Mouse (Mus musculus) thymus, postnatal 10 days (tissue): ENCODE measurements around the gene Tldc1.

Experiments
- DNase-seq, 2 experiments: peaks; one replicate each; pipeline ENCODE4 v3.0.0; 2021; ENCODE audit warnings: low spot score in 2 of 2

Gene Tldc1

DNA sequence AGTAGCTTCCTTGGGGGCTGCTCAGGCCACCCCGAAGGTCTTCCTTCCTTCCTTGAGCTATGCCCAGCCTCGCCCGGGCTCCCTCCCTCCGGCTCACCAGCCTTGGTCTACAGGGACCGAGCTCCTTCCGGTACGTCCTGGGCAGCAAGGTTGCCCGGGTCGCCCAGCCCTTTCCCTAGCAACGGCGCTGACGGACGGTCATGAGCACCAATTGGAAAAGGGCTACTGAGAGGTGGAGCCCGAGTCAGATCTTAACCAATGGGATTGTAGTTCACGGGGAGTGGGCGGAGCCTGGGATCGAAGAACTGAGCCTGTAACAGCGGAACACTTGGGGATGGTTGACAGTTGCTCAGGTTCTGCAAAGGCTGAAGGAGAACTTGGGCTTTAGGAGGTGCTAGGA lies at the start of gene Tldc1:
Gene Tldc1, minus strand, starts transcription at position 154 of the 400 bp plus-strand sequence.
- DNase-seq = peak; percentile 98

DNA sequence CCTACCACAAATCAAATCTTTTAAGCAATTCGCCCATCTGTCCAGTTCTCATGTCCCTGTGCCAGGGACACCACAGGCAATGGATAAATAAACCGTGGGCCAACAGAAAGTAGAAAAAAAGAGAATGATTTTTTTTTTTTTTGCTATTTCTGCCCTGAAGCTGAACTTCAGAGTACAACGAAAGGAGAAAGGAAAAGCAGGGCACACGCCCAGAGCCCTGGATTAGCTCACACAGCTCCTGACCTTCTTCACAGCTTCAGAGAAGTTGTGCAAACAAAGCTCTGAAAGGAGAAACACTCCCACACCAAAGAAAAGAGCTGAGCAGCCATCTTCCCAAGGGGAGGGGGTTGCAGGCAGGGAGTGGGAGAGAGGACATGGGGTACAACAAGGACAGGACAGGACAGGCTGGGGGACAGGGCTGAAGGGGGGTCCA lies 49.5 kb upstream of the Tldc1 start:
- no peak for DNase-seq

DNA sequence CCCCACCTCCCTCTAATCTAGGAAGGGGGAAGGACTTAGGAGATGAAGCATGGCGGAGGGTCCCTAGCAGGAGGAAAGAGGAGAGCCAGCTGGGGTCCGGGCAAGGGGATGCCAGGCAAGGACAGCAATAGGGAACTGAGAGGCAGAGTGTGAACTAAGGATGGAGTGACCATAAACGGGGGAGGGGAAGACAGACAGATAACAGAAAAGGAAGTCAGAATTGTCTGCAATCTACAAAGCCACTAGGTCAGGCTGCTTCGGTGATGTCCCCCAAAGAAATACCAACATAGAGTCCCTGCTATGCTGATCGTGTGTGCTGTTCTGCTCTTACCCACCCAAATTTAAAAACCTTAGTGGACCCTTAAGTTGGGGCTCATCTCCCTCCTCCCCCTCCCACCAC lies 48.8 kb upstream of the Tldc1 start:
- DNase-seq = no peak

DNA sequence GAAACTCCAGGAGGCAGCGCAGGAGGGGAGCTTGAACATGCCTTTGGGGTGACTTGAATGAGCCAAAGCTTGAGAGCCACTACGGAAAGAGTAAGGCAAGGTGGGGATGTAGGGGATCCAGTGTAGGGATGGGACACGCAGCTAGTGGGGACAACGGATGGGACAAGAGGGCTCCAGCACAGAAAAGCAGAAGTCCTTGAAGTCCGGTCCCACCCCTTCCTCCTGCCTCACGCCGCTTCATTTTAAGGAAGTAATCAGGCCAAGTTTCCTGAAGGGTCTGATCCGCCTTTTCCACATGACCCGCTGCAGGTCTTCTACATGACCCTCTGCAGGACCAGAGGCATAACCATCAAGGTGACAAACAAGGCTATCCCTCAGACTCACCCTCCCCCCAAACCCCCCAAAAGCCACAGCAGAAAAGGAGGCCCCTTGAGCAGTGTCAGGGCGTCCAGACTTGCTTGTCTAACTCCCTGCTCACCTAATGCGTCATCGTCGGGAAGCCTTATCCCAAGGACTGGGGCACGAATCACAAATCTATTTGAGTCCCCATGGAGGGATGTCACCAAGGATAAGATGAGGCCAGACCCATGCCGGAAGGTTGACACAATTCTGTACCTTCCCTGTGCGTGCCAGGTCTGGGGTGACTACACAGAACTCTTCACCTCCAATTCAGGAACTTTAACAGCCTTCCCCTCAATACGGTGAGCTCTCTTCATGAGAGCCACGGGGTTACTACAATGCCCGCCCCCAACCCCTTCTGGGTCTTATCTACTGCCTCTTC lies 47.9 kb upstream of the Tldc1 start:
- DNase-seq = no peak

DNA sequence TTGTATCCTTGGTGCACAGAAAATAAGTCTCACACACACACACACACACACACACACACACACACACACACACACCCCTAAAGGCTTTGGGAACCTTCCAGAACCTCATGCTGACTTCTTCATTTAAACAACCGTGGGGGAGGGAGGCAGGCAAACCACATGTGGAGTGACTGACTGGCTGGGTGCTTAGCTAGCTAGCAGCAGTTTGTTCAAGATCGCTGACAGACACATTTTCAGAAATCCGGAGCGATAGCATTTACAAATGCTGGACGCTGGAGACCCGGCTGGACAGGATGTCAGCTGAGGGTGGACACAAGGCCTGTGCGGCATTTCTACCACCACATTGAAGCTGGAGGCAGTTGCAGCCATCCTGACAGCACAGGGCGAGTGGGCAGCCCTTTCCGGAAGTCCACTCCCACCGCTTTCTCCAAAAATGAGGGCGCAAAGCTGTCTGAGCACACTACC lies 46.6 kb upstream of the Tldc1 start:
- no peak for DNase-seq

DNA sequence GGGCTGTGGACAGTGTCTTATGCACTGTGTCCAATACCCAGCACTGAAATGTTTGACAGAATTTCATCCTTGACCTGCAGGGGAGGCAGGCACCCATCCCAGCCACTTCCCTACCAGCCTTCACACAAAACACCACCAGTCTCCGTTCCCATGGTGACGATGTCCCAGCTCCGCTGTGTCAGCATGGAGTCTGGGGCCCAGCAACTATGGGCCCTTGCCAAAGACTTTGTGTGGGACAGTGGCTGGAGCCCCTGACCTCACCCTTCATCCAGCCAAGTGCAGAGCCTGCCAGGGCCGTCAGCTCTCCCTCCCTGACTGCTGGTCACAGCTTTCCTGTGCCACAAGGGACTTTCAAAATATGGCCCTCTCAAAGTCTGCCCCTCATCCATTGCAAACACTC lies 45.9 kb upstream of the Tldc1 start:
- DNase-seq = no peak

DNA sequence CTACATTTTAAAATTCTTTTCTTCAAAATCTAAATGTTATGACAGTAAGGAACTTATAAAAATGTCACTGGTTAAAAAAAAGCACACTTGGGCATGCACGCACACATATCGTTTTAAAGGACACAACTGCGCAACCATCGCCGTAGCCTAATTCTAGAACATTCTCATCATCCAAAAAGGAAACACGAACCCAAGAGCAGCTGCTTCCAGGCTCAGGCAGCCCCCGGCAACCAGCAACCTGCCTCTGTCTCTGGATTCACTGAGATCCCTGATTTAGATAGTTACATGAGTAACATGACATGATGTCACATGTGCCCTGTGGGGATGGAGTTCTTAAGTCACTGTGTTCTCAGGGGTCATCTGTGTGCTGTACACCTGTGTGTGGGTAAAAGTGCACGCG lies 45.1 kb upstream of the Tldc1 start:
- DNase-seq = no peak

DNA sequence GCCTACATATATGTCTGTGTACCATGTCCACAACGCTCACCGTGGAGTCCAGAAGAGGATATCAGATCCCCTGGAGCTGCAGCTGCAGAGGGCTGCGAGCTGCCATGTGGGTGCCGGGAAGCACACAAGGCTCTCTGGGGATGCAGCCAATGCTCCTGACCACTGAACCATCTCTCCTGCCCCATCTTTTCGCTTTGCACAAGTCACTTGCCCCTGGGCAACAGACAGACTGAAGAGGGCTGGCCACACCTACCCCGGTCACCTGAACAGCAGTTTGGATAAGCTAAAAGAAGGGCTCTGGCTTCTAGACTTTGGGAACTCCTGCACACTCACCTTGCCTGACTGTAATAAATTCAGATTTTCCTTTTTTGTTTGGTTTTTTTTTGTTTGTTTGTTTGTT lies 43.5 kb upstream of the Tldc1 start:
- no peak for DNase-seq

DNA sequence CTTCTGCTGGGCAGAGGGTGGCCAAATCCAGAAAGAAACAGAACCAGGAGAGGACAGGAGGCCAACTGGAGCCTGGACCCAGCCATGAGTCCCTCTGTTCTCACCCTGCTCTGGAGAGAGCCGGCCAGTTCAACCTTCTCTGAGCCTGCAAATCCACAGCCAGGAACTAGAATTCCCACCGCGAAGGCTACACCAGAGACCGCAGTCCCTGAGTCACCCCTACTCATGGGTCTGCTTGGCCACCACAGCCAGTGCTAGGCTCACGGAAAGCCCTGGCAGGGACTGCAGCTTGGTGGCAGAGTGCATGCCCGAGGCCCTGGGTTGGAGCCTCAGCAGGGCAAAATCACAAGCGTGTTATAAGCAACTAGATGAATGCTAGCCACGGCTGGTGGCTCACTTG lies 41.8 kb upstream of the Tldc1 start:
- DNase-seq = no peak

DNA sequence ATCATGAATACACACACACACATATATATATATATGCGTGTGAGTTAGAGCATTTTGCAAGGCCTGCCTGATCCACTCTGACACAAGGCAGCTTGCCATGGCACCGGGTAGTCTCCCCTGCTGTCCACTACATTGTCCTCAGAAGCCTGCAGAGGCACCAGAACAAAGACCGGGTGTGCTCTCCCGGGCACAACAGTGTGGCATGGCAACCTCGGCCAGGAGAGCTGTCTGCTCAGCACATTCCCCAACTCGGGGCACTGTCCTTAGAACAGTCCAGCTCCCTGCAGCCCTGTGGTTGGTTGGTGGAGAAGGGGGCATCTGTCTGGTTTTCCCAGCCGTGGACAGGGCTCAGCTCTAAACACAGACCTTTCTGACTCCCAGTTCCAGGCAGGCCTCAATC lies 41.1 kb upstream of the Tldc1 start:
- DNase-seq = no peak

DNA sequence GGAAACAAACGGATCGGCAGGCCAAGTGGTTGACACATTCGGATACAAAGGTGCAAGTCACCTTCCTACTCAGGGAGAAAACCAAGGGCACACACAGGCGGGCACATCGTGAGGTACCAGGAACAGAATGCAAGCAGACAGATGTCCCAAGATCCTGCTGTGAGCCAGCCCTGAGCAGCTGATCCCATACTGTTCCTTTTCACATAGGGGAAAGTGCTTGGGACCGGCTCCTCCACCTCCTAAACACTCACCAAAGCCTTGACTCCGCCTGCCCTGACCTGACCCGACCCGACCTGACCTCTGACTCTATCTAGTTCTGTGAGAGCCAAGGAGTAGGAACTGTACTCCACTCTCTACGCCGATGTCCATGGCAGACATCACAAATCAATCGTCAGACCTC lies 39.2 kb upstream of the Tldc1 start:
- DNase-seq = no peak

DNA sequence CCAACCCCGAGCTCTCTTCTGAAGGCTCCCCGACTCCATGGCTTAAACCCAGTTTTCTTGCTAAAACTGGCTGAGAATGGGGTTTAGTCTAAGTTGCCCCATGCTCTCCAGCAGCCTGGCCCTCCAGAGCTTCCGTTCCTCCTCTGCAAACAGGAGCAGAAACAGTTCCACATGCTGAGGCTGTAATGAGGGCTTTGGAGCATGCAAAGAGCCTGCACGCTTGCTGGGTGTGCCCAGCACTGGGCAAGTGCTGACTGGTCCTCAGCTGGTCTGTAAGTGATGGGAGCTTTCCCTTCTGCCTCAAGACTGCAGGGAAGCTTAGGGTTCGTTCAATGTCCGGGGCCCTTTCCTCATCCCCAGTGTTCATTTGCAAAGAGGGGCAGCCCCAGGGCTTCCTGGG lies 38.0 kb upstream of the Tldc1 start:
- no peak for DNase-seq

DNA sequence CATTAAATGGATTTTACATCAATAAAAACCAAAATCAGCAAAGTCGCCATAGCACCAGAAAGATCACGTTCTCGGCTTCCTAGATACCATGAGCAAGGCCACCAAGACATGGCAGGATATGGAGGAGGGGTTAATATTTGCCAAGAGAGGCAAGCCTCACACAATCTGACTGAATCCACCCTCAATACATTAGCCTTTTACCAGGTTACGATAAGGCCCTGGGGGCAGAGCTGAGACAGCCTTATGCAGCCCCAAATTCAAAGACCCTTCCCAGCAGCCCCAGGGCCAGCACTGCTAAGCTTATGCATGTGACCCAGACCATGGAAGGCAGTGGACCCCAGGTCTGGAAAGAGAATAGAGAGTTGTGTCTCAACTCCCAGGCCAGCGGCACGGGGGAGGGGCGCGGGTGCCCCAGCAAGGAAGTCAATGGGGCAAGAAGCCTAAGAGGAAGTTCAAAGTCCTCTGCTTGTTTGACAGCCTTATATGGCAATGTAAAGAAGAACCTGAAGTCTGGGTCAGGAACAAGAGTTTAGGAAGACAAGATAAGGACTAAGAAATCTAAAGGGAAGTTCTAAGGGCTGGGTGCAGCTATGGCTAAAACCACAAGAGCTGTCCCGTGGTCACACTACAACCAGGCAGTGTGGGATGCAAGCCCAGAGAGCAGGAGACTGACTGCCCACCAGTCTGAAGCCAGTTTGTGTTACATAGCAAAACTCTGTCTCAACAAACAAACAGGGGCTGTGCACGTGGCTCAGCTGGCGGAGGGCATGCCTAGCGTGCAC lies 34.6 kb upstream of the Tldc1 start:
- DNase-seq = peak; percentile 60 to 63

DNA sequence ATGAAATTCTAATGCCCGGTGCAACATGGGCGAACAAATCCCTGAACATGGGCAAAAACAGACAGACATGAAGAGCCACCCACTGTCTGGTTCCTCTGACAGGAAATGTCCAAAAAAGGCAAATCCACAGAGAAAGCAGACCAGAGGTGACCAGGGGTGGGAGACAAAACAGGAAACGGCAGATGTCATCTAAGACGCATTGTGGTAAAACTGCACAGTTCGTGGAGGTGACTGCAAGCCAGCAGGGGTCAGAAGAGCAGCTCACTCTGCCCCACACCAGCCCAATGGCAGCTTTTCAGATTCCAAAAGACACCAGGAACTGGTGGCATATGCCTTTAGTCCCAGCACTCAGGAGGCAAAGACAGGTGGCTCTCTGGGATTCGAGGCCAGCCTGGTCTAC lies 33.7 kb upstream of the Tldc1 start:
- DNase-seq = peak in 1 of 2 experiments; percentile 49

DNA sequence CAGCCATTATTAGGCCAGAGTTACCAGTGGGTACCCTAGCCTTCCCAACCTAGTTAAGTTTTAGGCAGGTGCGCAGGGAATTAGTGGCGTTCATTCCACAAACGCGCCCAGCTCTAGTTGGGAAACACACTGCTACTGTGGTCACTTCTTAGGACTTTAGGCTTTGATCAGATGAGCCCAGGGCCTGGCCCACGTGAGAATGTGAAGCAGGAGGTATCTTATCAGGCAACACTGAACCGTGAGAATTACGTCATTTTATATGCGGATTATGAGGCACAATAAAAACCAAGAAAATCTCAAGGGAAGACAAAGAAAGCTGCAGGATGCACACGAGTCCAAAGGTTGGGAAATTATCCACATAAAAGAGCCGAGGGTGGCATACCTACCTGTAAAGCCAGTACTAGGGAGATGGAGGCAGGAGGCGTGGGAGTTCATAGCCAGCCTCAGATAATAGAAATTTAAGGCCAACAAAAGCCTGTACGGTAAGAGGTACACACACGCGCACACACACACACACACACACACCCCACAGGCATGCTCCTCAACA lies 32.8 kb upstream of the Tldc1 start:
- no peak for DNase-seq

DNA sequence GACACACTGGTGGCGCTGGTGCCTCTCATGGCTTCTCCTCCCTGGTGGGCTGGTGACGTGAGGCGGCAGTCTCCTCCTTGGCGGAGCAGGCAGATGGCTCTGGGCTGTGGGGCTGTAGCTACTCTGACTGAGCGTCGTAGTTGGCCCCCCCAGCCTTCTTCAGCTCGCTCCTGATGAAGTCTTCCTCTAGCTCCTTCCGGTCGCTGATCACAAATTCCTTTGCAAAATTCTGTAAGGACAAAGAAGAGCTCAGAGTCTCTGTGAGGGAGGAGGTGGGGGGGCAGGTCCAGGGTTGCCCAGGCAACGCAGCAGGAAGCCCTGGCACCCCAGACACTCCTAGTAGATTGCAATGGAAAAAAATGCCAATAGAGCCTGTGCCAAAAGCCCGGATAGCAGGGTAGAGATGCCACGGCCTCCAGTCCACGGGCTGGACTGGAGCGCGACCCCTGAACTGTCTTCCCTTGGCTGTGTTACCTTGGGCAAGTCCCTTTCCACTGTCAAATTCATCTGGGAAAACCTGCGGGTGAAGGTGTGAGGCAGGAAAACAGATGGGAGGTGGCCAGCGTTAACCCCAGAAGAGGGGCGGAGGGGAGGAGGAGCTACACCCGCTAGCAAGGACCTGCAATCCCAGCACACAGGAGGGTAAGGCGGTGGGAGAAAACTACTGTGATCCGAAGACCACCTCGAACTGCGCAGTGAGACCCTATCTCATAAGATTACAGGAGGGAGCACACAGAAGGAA lies 32.1 kb upstream of the Tldc1 start:
- DNase-seq = no peak

DNA sequence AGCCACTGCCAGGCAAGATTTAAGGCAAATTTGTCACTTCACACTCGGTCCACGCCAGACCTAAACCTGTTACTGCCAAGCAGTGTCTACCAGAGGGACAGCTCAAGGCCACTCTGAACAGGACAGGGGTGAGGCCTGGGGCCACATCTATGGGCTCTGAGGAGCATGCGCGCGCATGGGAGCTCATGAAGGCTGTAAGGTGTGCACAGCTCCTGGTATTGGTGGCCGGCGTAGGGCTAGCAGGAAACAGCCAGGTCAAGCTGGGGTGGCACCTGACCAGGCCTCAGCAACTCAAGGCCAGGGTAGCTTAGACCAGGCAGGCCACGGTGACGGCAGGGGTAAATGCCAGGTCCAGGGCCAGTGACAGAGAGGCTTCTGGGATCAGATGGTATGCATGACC lies 31.4 kb upstream of the Tldc1 start:
- no peak for DNase-seq

DNA sequence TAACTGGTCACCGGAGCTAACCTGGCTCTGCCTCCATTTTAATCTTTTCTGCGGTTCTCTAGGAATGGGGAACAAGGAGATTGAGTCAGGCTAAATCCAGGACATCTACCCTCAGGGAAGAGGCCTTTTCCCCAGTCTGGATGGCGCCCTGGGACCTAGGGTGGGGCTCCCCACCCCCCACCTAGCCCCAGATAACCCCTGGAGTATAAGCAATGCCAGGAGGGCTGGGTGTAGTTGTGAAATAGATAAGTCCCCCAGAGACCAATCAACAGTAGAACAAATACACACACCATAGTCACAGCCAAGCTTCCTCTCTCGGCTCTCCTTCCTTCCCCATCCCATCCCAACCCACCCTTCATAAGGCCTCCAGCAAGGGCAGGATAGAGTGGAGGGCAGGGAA lies 29.5 kb upstream of the Tldc1 start:
- no peak for DNase-seq

DNA sequence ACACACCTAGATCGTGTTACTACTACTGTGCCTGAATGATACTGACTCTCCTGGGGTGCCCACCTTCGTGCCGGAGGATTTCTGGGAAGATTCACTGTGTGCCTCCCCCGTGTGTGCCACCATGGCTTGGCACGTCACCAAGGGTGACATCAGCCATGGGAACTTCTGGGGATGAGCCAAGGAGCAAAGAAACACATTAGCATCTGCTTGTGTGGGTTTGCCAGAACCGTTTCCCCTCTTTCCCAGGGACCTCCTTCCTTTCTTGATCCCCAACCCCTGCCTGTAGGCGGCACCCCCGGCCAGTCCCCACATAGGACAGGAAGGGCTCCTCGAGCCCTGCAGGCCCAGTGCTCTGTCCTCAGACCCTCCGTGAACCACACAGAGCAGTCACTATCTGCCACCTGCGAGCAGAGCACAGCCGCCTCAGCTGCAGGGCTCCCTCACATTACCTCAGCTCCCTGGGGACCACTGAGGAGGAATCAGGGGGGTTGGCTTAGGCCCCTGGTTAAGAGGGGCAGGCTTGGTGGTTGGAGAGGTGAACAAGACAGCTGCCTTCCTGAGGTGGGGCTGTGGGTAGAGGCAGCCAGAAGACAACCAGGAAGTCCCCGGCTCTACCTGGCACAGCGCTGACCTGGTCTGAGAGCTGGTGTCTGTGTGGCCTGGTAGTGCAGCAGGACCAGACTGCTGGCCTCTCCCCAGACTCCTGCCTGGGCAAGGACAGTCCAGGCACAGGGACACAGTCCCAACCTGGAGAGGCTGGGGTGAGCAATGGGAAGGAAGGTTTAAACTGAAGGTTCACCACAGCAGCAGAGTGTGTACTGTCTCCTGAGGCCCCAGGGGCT lies 28.4 kb upstream of the Tldc1 start:
- no peak for DNase-seq

DNA sequence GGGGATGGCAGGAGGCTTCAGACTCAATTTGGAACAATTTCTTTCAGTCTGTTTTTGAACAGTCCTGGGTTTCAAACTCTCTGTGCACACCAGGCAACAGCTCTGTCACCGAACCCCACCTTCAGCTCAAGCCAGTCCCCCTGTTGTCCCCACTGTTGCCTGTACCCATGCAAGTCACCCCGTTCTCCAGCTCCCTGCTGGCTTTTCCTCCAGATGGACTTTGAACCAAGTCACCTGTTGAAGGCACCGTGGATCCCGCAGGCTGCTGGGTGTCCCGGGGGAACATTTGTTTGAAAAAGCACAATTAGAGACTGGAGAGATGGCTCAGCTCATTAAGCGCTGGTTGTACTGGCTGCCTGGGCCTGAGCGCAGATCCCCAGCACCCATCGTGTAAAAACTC lies 27.1 kb upstream of the Tldc1 start:
- no peak for DNase-seq

DNA sequence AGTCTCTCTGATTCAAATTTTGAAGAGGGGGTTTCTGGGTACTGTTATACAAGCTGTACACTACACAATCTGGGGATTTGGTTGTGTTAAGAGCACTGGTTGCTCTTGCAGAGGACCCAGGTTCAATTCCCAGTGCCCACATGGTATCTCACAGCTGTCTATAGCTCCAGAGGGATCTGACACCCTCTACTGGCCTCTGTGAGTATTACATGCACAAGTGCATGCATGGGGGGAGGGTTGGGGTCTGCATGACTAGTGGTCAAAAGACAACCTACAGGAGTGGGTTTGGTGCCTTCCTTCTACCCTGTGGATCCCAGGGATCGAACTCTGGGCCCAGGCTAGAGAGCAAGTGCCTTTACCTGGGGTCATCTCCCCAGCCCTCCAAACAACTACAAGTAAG lies 24.4 kb upstream of the Tldc1 start:
- peak in 1 of 2 experiments; percentile 34 for DNase-seq
